Comparison of ENCODE assay signal across 18 mouse cellular contexts in the genomic region with DNA sequence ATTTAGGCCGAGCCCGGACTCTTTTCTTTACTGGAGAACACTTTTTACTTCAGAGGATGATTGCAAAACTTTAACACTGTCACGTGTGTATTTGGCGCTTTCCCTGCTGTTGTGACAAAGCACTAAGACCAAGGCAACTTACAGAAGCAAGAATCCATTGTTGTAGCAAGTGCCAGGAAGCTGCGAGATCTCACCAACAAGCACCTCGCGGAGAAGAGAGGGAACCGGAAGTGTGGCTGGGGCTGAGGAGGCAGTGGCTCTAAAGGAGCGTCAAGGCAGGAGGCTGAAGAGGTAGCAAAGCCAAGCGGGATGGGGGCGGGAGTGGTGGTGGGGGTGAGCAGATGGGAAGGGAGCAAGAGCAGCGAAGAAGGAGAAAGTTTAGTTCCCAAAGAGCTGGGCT.
DNase-seq lines count a peak whose midpoint lies in the region; ATAC-seq and TF ChIP-seq lines count a peak whose summit lies in the region.
"Had no signal": no experiment of that assay in that cellular context is flagged by ENCODE, and none has a peak within 500 bp of the region (broad histone marks: within the 10 kb centered on the region; RNA-seq: fewer than 3 reads in every experiment).

No protein-coding gene starts in this region.

- no peak overlapping the region for H3K9ac ChIP-seq in liver, adult 2 months (ENCODE audit: low read depth, low read length)
- H3K9ac ChIP-seq in liver, embryonic 11.5 days (ENCODE audit: low read depth, low read length), result no peak overlapping the region
- H3K9ac ChIP-seq in midbrain, postnatal 0 days (replicated peaks; ENCODE audit: low read length, poor library complexity, severe bottlenecking), result no peak overlapping the region
- H3K9ac ChIP-seq: kidney, embryonic 15.5 days had no signal

- no peaks in the 10 kb centered on the region for H3K36me3 ChIP-seq in liver, adult 2 months (ENCODE audit: control insufficient read depth, insufficient read depth, low read length)
- H3K36me3 ChIP-seq in liver, embryonic 11.5 days (ENCODE audit: control insufficient read depth, insufficient read depth, low read length), result no peaks in the 10 kb centered on the region
- H3K36me3 ChIP-seq in midbrain, postnatal 0 days (ENCODE audit: insufficient read depth, low read length), result no peaks in the 10 kb centered on the region
- H3K36me3 ChIP-seq: kidney, embryonic 15.5 days; midbrain, embryonic 10.5 days had no signal

- no peak overlapping the region for H3K27ac ChIP-seq in liver, adult 2 months (replicated peaks; ENCODE audit: insufficient read depth, low read depth, low read length)
- H3K27ac ChIP-seq in liver, embryonic 11.5 days (ENCODE audit: low read depth, low read length), result no peak overlapping the region
- no peak overlapping the region for H3K27ac ChIP-seq in midbrain, postnatal 0 days (ENCODE audit: low read depth, low read length)
- H3K27ac ChIP-seq: kidney, embryonic 15.5 days; midbrain, embryonic 10.5 days had no signal

- no peaks in the 10 kb centered on the region for H3K4me1 ChIP-seq in liver, adult 2 months (ENCODE audit: control insufficient read depth, insufficient read depth, low read length)
- H3K4me1 ChIP-seq in liver, embryonic 11.5 days (replicated peaks; ENCODE audit: control insufficient read depth, insufficient read depth, low read length), result no peaks in the 10 kb centered on the region
- no peaks in the 10 kb centered on the region; the same call in 1 of the 2 replicates for H3K4me1 ChIP-seq in midbrain, postnatal 0 days (ENCODE audit: insufficient read depth, low read length)
- H3K4me1 ChIP-seq: kidney, embryonic 15.5 days; midbrain, embryonic 10.5 days had no signal

- no peak overlapping the region for H3K4me2 ChIP-seq in liver, embryonic 11.5 days
- no peak overlapping the region for H3K4me2 ChIP-seq in midbrain, postnatal 0 days (ENCODE audit: low read depth, low read length, poor library complexity, severe bottlenecking)
- H3K4me2 ChIP-seq: kidney, embryonic 15.5 days had no signal

- WGBS in liver, adult 2 months, result 76% methylated on average over 12 of the region's 12 CpGs
- 70% methylated on average over 12 of the region's 12 CpGs for WGBS in liver, embryonic 11.5 days
- WGBS in midbrain, postnatal 0 days, result 74% methylated on average over 12 of the region's 12 CpGs

- no peak for ATAC-seq in liver, embryonic 11.5 days (replicated peaks; ENCODE audit: low FRiP score)
- peak; percentile 71 to 85 for ATAC-seq in hematopoietic stem cell, adult 5-6 weeks (replicated peaks in 1 of 2; ENCODE audit: insufficient read depth in 1 of 2, low FRiP score in 2 of 2, low TSS enrichment in 1 of 2, low read depth in 1 of 2, poor library complexity in 2 of 2, severe bottlenecking in 2 of 2)
- ATAC-seq in midbrain, postnatal 0 days (ENCODE audit: low FRiP score), result no peak
- ATAC-seq: forebrain, embryonic 14.5 days; hindbrain, embryonic 16.5 days; lung, postnatal 0 days had no signal

- no peak for TF ChIP-seq CTCF in liver, adult 2 months (IDR thresholded peaks at IDR 0.05; ENCODE audit: low read depth, low read length)
- TF ChIP-seq CTCF in midbrain, postnatal 0 days (IDR thresholded peaks at IDR 0.05), result no peak

- no peak overlapping the region for H3K4me3 ChIP-seq in liver, adult 2 months (ENCODE audit: insufficient read depth, low read depth, low read length)
- H3K4me3 ChIP-seq in liver, embryonic 11.5 days (ENCODE audit: low read depth, low read length), result no peak overlapping the region
- no peak overlapping the region for H3K4me3 ChIP-seq in midbrain, postnatal 0 days (ENCODE audit: low read depth, low read length)
- H3K4me3 ChIP-seq: kidney, embryonic 15.5 days; midbrain, embryonic 10.5 days; myocyte had no signal

- H3K79me2 ChIP-seq in liver, adult 2 months (ENCODE audit: control insufficient read depth, insufficient read depth, low read length), result no peaks in the 10 kb centered on the region

- intact Hi-C loops in gastrocnemius, postnatal 14 days (cut with DNase I; ENCODE audit: low total_unique reads), result no loop called here

- peak; percentile 44 for DNase-seq in liver, adult 2 months (ENCODE audit: extremely low read depth, low read depth, low spot score)
- DNase-seq in liver, embryonic 11.5 days (ENCODE audit: low spot score), result no peak
- DNase-seq in naive thymus-derived CD4-positive, alpha-beta T cell, adult 2 months (ENCODE audit: low read depth), result peak; percentile 50
- DNase-seq in left cerebral cortex, adult 11 months (ENCODE audit: low spot score), result no peak
- no peak for DNase-seq in gastrocnemius, postnatal 14 days
- no peak for DNase-seq in right cerebral cortex, postnatal 10 days (ENCODE audit: low spot score in 2 of 2)
- no peak for DNase-seq in midbrain, postnatal 0 days (ENCODE audit: low spot score)
- DNase-seq: adrenal gland, adult 8-10 months; cerebellum, adult 9-11 months; heart, adult 18-20 months; right cerebral cortex, postnatal 14 days had no signal

- no peak for TF ChIP-seq POLR2A in liver, adult 2 months (IDR thresholded peaks at IDR 0.05; ENCODE audit: extremely low read depth, insufficient read depth, low read length)

- H3K9me3 ChIP-seq in liver, embryonic 11.5 days (ENCODE audit: control insufficient read depth, low read length), result no peaks in the 10 kb centered on the region; the same call in 1 of the 2 replicates
- H3K9me3 ChIP-seq in midbrain, postnatal 0 days (ENCODE audit: low read length), result no peaks in the 10 kb centered on the region
- H3K9me3 ChIP-seq: kidney, embryonic 15.5 days had no signal

- H3K27me3 ChIP-seq in liver, adult 2 months (ENCODE audit: control insufficient read depth, insufficient read depth, low read length), result peaks cover 3% of the 10 kb centered on the region; the same call in 1 of the 2 replicates
- no peaks in the 10 kb centered on the region for H3K27me3 ChIP-seq in liver, embryonic 11.5 days (replicated peaks; ENCODE audit: control insufficient read depth, insufficient read depth, low read length)
- H3K27me3 ChIP-seq in midbrain, postnatal 0 days (ENCODE audit: insufficient read depth, low read length), result no peaks in the 10 kb centered on the region
- H3K27me3 ChIP-seq: kidney, embryonic 15.5 days had no signal

Comparison
In these comparisons a context has a peak if more than half of its experiments do, and no peak if none do; other contexts are left out.
1. DNase-seq: peak in liver, adult 2 months (single experiment) and naive thymus-derived CD4-positive, alpha-beta T cell, adult 2 months (single experiment); none in liver, embryonic 11.5 days (single experiment), left cerebral cortex, adult 11 months (single experiment), gastrocnemius, postnatal 14 days (single experiment), right cerebral cortex, postnatal 10 days (0 of 2) and midbrain, postnatal 0 days (single experiment).
2. ATAC-seq: peak in hematopoietic stem cell, adult 5-6 weeks (2 of 2); none in liver, embryonic 11.5 days (single experiment) and midbrain, postnatal 0 days (single experiment).